Mouse (Mus musculus): ENCODE measurements around the gene Foxp1. TPM values are rescaled to one million over a fixed set of nuclear protein-coding genes. Genes with fewer than 3 reads are reported as not detected.

The Foxp1 gene
- polyA plus RNA-seq, 1 experiment, result 129 TPM

- no peaks in the 10 kb centered on the region for H3K27me3 ChIP-seq (ENCODE audit: control insufficient read depth, insufficient read depth, low read length)
- peak overlapping the region; percentile 99 for H3K27ac ChIP-seq (ENCODE audit: control insufficient read depth, insufficient read depth, low read length)
- DNase-seq, result peak; percentile 59
- H3K36me3 ChIP-seq (ENCODE audit: control insufficient read depth, insufficient read depth, low read length), result no peaks in the 10 kb centered on the region
- TF ChIP-seq CTCF (IDR thresholded peaks at IDR 0.05; ENCODE audit: borderline replicate concordance, control insufficient read depth, extremely low read depth, insufficient read depth, low read length, poor library complexity), result no peak
- no peak for TF ChIP-seq POLR2A (IDR thresholded peaks at IDR 0.05; ENCODE audit: control insufficient read depth, extremely low read depth, insufficient read depth, low read length, poor library complexity)
- 0% methylated on average over 22 of the region's 22 CpGs for WGBS
- H3K4me1 ChIP-seq (replicated peaks; ENCODE audit: control insufficient read depth, insufficient read depth, low read length), result peaks cover 3% of the 10 kb centered on the region; the same call in 1 of the 2 replicates
- H3K4me3 ChIP-seq (ENCODE audit: control insufficient read depth, insufficient read depth, low read length), result peak overlapping the region; percentile 80
Observed at GRCm38 (mm10) chr6:99523109-99523632, 650 bp upstream of the Foxp1 start.

DNA sequence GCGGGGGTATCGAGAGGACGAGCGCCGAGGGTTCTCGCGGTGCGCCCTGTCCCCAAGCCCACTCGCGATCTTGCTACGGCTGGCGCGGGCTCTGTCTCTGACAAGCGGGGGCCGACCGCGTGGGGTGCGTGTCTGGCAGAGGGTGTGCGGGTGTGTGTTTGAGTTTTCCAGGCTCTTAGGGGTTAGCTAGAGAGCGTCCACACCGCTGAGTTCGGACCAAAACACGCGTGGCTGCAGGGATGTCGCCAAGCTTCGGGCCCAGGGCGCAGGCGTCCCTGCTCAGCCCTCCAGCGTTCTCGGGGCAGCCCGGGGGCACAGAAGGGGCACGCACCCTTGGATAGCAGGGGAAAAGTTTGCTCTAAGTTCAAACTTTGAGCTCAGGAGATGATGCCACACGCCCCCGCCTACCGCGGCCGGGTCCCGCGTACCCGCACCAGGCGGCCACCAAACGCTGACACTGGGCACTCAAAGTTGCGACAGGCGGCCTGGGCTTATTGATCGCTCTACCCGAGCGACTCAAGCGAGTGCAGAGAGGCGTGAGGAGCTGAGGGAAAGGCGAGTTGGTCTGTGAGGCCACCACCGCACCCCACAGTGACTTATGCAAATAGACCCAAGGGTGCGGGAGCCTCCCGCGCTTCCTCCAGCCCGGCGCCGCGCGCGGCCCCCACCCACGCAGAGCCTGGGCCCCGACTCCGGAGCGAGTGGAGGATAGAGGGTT is 721 bp downstream of the Foxp1 start:
- under 1% methylated on average over 64 of the region's 64 CpGs for WGBS
- Histone ChIP-seq H3K36me3 (ENCODE audit: control insufficient read depth, insufficient read depth, low read length) (no peaks in the 10 kb centered on the region), H3K27ac (ENCODE audit: control insufficient read depth, insufficient read depth, low read length) (peak overlapping the region; percentile 99; the same call in 1 of the 2 replicates), H3K4me3 (ENCODE audit: control insufficient read depth, insufficient read depth, low read length) (peak overlapping the region; percentile 80), H3K27me3 (ENCODE audit: control insufficient read depth, insufficient read depth, low read length) (no peaks in the 10 kb centered on the region), H3K4me1 (replicated peaks; ENCODE audit: control insufficient read depth, insufficient read depth, low read length) (peaks cover 3% of the 10 kb centered on the region; the same call in 1 of the 2 replicates)
- peak; percentile 53 for DNase-seq
- TF ChIP-seq POLR2A (IDR thresholded peaks at IDR 0.05; ENCODE audit: control insufficient read depth, extremely low read depth, insufficient read depth, low read length, poor library complexity) (no peak), CTCF (IDR thresholded peaks at IDR 0.05; ENCODE audit: borderline replicate concordance, control insufficient read depth, extremely low read depth, insufficient read depth, low read length, poor library complexity) (0 out of 2 replicates have a peak, but pooled peaks have one; percentile 9)

DNA sequence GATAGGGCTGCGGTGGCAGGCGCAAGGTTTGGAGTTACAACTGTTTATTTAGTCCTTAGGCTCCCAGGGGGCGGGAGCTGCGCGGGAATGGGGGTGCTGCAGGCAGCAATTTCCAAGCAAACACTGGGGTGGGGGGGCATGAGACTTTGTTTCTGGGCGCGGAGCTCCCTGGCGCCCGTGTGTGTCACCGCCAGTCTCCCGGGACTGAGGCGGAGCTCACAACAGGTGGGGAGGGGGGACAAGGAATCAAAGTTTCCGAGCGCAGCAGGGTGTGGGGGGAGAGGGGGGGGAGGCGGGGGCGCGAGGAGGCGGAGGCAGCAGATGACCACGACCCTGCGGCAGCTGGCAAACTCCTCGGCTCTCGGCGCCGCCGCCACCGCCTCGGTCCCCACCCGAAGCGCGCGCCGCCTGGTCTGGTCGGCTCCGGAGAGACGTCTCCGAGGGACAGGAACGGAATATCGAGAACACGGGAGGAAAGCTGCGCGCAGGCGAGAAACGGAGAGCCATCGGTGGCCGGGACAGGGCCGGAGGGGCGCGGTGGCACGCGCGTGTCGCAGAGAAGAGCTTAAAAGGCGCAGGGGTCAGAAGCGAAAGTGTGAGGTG is 1.4 kb downstream of the Foxp1 start:
- H3K27ac ChIP-seq (ENCODE audit: control insufficient read depth, insufficient read depth, low read length), result no peak overlapping the region
- peaks cover 3% of the 10 kb centered on the region; the same call in 1 of the 2 replicates for H3K4me1 ChIP-seq (replicated peaks; ENCODE audit: control insufficient read depth, insufficient read depth, low read length)
- no peaks in the 10 kb centered on the region for H3K36me3 ChIP-seq (ENCODE audit: control insufficient read depth, insufficient read depth, low read length)
- peak; percentile 52 for DNase-seq
- TF ChIP-seq POLR2A (IDR thresholded peaks at IDR 0.05; ENCODE audit: control insufficient read depth, extremely low read depth, insufficient read depth, low read length, poor library complexity) (no peak), CTCF (IDR thresholded peaks at IDR 0.05; ENCODE audit: borderline replicate concordance, control insufficient read depth, extremely low read depth, insufficient read depth, low read length, poor library complexity) (no peak)
- peak overlapping the region; percentile 80 for H3K4me3 ChIP-seq (ENCODE audit: control insufficient read depth, insufficient read depth, low read length)
- under 1% methylated on average over 51 of the region's 54 CpGs for WGBS
- no peaks in the 10 kb centered on the region for H3K27me3 ChIP-seq (ENCODE audit: control insufficient read depth, insufficient read depth, low read length)

DNA sequence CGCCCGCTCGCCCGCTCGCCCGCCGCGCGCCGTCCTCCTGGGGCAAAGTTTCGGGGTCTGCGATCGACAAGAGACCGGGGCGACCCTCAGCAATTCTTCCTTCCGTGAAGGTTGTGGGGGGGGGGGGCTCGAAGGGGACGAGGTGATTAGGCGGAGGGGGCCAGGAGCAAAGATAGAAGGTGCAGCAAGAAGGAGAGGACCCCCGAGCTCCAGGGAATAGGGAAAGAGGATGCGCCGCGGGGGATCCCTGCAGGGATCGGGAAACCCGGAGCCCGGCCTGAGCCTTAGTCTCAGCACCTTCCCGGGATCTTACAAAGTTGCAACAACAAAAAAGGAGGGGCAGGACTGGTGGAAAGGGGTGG is 1.9 kb downstream of the Foxp1 start:
- Histone ChIP-seq H3K27me3 (ENCODE audit: control insufficient read depth, insufficient read depth, low read length) (no peaks in the 10 kb centered on the region), H3K27ac (ENCODE audit: control insufficient read depth, insufficient read depth, low read length) (no peak overlapping the region), H3K36me3 (ENCODE audit: control insufficient read depth, insufficient read depth, low read length) (no peaks in the 10 kb centered on the region), H3K4me3 (ENCODE audit: control insufficient read depth, insufficient read depth, low read length) (peak overlapping the region; percentile 80), H3K4me1 (replicated peaks; ENCODE audit: control insufficient read depth, insufficient read depth, low read length) (peaks cover 3% of the 10 kb centered on the region; the same call in 1 of the 2 replicates)
- TF ChIP-seq CTCF (IDR thresholded peaks at IDR 0.05; ENCODE audit: borderline replicate concordance, control insufficient read depth, extremely low read depth, insufficient read depth, low read length, poor library complexity) (no peak), POLR2A (IDR thresholded peaks at IDR 0.05; ENCODE audit: control insufficient read depth, extremely low read depth, insufficient read depth, low read length, poor library complexity) (no peak)
- WGBS, result under 1% methylated on average over 25 of the region's 27 CpGs
- no peak for DNase-seq

DNA sequence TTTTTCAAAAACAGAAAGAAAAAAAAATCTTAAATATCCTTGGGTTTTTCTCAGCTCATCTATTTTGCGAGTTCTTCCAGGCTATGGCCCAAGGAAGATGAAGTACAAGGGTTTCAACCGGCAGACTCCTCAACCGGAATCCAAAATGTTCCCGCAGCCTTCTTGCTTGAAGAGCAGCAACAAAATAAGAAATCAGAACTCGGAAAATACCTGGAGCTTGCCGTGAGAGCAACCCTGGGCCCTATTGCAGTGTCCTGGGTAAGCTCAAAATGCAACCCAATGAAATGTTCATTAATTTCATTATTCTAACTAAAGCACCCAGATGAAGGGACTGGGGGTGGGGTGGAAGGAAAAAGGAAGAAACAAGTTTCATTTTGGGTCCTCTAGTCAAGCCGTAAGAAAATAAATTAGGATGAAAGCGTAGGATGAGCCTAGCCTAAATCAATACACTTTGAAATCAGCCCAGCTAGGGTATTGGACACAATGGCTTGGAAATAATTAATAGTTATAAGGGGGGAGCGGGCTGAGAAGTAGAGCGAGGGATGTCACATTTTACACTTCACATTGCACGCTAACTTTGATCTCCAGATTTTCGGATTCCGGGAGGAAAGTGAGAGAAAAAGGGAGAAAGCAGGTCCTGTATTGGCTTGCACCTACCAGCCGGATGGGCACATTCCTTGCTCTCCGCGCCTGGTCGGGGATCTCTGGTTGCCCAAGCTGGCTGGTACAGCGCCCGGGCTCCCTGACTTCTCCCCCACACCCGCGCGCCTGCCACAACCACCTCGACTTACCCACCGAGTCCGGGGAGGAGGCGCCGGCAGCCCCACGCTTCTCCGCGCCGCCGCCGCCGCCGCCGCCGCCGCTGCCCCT is 2.5 kb downstream of the Foxp1 start:
- Histone ChIP-seq H3K4me3 (ENCODE audit: control insufficient read depth, insufficient read depth, low read length) (peak overlapping the region; percentile 80), H3K36me3 (ENCODE audit: control insufficient read depth, insufficient read depth, low read length) (no peaks in the 10 kb centered on the region), H3K4me1 (replicated peaks; ENCODE audit: control insufficient read depth, insufficient read depth, low read length) (peaks cover 3% of the 10 kb centered on the region; the same call in 1 of the 2 replicates), H3K27me3 (ENCODE audit: control insufficient read depth, insufficient read depth, low read length) (no peaks in the 10 kb centered on the region), H3K27ac (ENCODE audit: control insufficient read depth, insufficient read depth, low read length) (no peak overlapping the region)
- WGBS, result 12% methylated on average over 38 of the region's 38 CpGs
- TF ChIP-seq CTCF (IDR thresholded peaks at IDR 0.05; ENCODE audit: borderline replicate concordance, control insufficient read depth, extremely low read depth, insufficient read depth, low read length, poor library complexity) (no peak), POLR2A (IDR thresholded peaks at IDR 0.05; ENCODE audit: control insufficient read depth, extremely low read depth, insufficient read depth, low read length, poor library complexity) (no peak)
- peak; percentile 41 for DNase-seq

DNA sequence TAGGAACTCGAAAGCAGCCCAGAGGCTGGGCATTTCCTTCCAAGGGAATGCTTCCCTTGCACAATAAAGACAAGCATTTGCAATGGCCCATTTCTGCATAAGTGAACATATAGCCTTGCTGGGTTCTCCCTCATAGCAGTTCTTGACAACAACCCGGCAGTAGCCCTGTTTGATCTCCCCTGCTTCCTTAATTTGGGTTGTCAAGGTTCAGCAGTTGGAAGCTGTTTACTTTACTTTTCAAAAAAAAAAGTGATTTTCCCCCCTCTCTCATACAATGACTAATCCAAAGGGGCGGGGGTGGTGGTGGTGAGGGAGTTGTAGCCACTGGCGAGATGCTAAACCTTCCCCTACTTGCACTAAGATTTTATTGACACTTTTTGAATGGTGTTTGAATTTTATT is 3.5 kb downstream of the Foxp1 start:
- Histone ChIP-seq H3K27me3 (ENCODE audit: control insufficient read depth, insufficient read depth, low read length) (no peaks in the 10 kb centered on the region), H3K36me3 (ENCODE audit: control insufficient read depth, insufficient read depth, low read length) (peaks cover 4% of the 10 kb centered on the region; the same call in 1 of the 2 replicates), H3K4me1 (replicated peaks; ENCODE audit: control insufficient read depth, insufficient read depth, low read length) (peaks cover 3% of the 10 kb centered on the region), H3K27ac (ENCODE audit: control insufficient read depth, insufficient read depth, low read length) (no peak overlapping the region), H3K4me3 (ENCODE audit: control insufficient read depth, insufficient read depth, low read length) (no peak overlapping the region)
- no peak for DNase-seq
- 71% methylated on average over 4 of the region's 4 CpGs for WGBS
- TF ChIP-seq POLR2A (IDR thresholded peaks at IDR 0.05; ENCODE audit: control insufficient read depth, extremely low read depth, insufficient read depth, low read length, poor library complexity) (no peak), CTCF (IDR thresholded peaks at IDR 0.05; ENCODE audit: borderline replicate concordance, control insufficient read depth, extremely low read depth, insufficient read depth, low read length, poor library complexity) (no peak)
